Mouse (Mus musculus) CH12.LX (cell line): ENCODE results near the gene Eif1. TPM values are rescaled to one million over a fixed set of nuclear protein-coding genes. Genes with fewer than 3 reads are reported as not detected.

Experiments used
- DNase-seq: peaks from one replicate; pipeline ENCODE4 v3.0.0-alpha.2; 2013; ENCODE audit errors: extremely low read depth
- H3K27ac ChIP-seq: 2 replicates; pipeline ENCODE4 v1.5.1; 2012; ENCODE audit warnings: low read depth, mild to moderate bottlenecking, control low read depth, moderate library complexity; ENCODE audit not compliant: insufficient read depth
- H3K27me3 ChIP-seq: replicated peaks from 2 replicates; pipeline ENCODE3; 2012; ENCODE audit warnings: inconsistent platforms
- H3K36me3 ChIP-seq, 2 experiments: replicated peaks in 1 of 2; 2 replicates each; pipeline versions ENCODE3 to v1.6.1; 2012; ENCODE audit warnings: inconsistent platforms in 1 of 2, low read length in 1 of 2, mild to moderate bottlenecking in 1 of 2, mixed read lengths in 1 of 2, moderate library complexity in 1 of 2; ENCODE audit not compliant: control insufficient read depth in 1 of 2, insufficient read depth in 1 of 2
- H3K4me1 ChIP-seq, 2 experiments: 2 replicates each; pipeline ENCODE4 v1.6.1; 2012; ENCODE audit warnings: inconsistent platforms in 1 of 2, moderate library complexity in 1 of 2; ENCODE audit not compliant: insufficient read depth in 2 of 2, control insufficient read depth in 1 of 2
- H3K4me2 ChIP-seq: 2 replicates; pipeline ENCODE4 v1.6.1; 2012; ENCODE audit warnings: low read depth, mild to moderate bottlenecking, control low read depth; ENCODE audit not compliant: poor library complexity, insufficient read depth, severe bottlenecking
- H3K4me3 ChIP-seq, 3 experiments: fragments of 150-350 bp in 1 of 3; sonication (generic) in 1 of 3; replicated peaks in 1 of 3; 2 replicates each; pipeline versions ENCODE3 to v1.5.1; 2011 to 2012; ENCODE audit warnings: low read depth in 2 of 3, low read length in 2 of 3, mild to moderate bottlenecking in 2 of 3, moderate library complexity in 2 of 3, control low read depth in 1 of 3, improper control_type of control experiment in 1 of 3, inconsistent platforms in 1 of 3, mixed read lengths in 1 of 3; ENCODE audit not compliant: poor library complexity in 1 of 3
- H3K79me2 ChIP-seq: replicated peaks from 2 replicates; pipeline ENCODE4 v1.6.1; 2012; ENCODE audit warnings: mild to moderate bottlenecking, moderate library complexity; ENCODE audit not compliant: control insufficient read depth, poor library complexity, insufficient read depth, severe bottlenecking; ENCODE audit errors: extremely low read depth
- H3K9ac ChIP-seq: 2 replicates; pipeline ENCODE4 v1.6.1; 2012; ENCODE audit warnings: low read depth, mild to moderate bottlenecking, control low read depth, moderate library complexity; ENCODE audit not compliant: insufficient read depth
- H3K9me3 ChIP-seq: replicated peaks from 2 replicates; pipeline ENCODE3; 2012; ENCODE audit warnings: low read length, inconsistent platforms, mixed read lengths
- CHD1 ChIP-seq: IDR thresholded peaks from 2 replicates; pipeline ENCODE4 v1.6.1; 2012; ENCODE audit warnings: low read depth, low read length, improper control_type of control experiment, inconsistent platforms
- CTCF ChIP-seq, 2 experiments: IDR thresholded peaks in 1 of 2; conservative IDR thresholded peaks in 1 of 2; 2 replicates each; pipeline ENCODE4 v1.5.1; 2011 to 2012; ENCODE audit warnings: low read depth in 2 of 2, low read length in 2 of 2, improper control_type of control experiment in 1 of 2, inconsistent platforms in 1 of 2, mild to moderate bottlenecking in 1 of 2, moderate library complexity in 1 of 2
- ETS1 ChIP-seq: conservative IDR thresholded peaks from 2 replicates; pipeline ENCODE4 v1.6.1; 2012; ENCODE audit warnings: low read depth, mild to moderate bottlenecking, inconsistent platforms, low read length, improper control_type of control experiment, moderate library complexity
- GABPA ChIP-seq: IDR thresholded peaks from 2 replicates; pipeline ENCODE4 v1.6.1; 2012; ENCODE audit warnings: low read depth, low read length, improper control_type of control experiment, inconsistent platforms; ENCODE audit not compliant: insufficient replicate concordance
- HCFC1 ChIP-seq: IDR thresholded peaks from 2 replicates; pipeline ENCODE4 v1.6.1; 2012; ENCODE audit warnings: low read depth, mild to moderate bottlenecking, inconsistent platforms, low read length, improper control_type of control experiment
- IRF4 ChIP-seq: IDR thresholded peaks from 2 replicates; pipeline ENCODE4 v1.6.1; 2014; ENCODE audit warnings: low read depth, mild to moderate bottlenecking, inconsistent platforms, low read length, improper control_type of control experiment
- JUND ChIP-seq: conservative IDR thresholded peaks from 2 replicates; pipeline ENCODE4 v1.6.1; 2011; ENCODE audit warnings: low read depth, low read length, improper control_type of control experiment
- MAZ ChIP-seq: IDR thresholded peaks from 2 replicates; pipeline ENCODE4 v1.6.1; 2012; ENCODE audit warnings: low read depth, mild to moderate bottlenecking, inconsistent platforms, low read length, improper control_type of control experiment, moderate library complexity
- MXI1 ChIP-seq: IDR thresholded peaks from 2 replicates; pipeline ENCODE4 v1.6.1; 2011; ENCODE audit warnings: mild to moderate bottlenecking, low read depth, low read length, improper control_type of control experiment
- NELFE ChIP-seq: IDR thresholded peaks from 2 replicates; pipeline ENCODE4 v1.6.1; 2011; ENCODE audit warnings: low read depth, low read length, improper control_type of control experiment
- NRF1 ChIP-seq: IDR thresholded peaks from 2 replicates; pipeline ENCODE4 v1.6.1; 2014; ENCODE audit warnings: low read depth, mild to moderate bottlenecking, inconsistent platforms, low read length, improper control_type of control experiment, moderate library complexity
- PAX5 ChIP-seq: IDR thresholded peaks from 2 replicates; pipeline ENCODE4 v1.6.1; 2012; ENCODE audit warnings: low read length, inconsistent platforms, mixed read lengths
- POLR2A ChIP-seq: IDR thresholded peaks from 2 replicates; pipeline ENCODE4 v1.6.1; 2011; ENCODE audit warnings: low read depth, mild to moderate bottlenecking, improper control_type of control experiment, low read length
- SMC3 ChIP-seq: IDR thresholded peaks from 2 replicates; pipeline ENCODE4 v1.6.1; 2011; ENCODE audit warnings: low read depth, low read length, improper control_type of control experiment
- TBP ChIP-seq: conservative IDR thresholded peaks from 2 replicates; pipeline ENCODE4 v1.6.1; 2011; ENCODE audit warnings: low read depth, low read length, improper control_type of control experiment
- TCF12 ChIP-seq: IDR thresholded peaks from 2 replicates; pipeline ENCODE4 v1.6.1; 2014; ENCODE audit warnings: low read depth, mild to moderate bottlenecking, inconsistent platforms, low read length, improper control_type of control experiment
- ZC3H11A ChIP-seq: IDR thresholded peaks from 2 replicates; pipeline ENCODE4 v1.6.1; 2012; ENCODE audit warnings: low read depth, mild to moderate bottlenecking, inconsistent platforms, low read length, improper control_type of control experiment
- ZMIZ1 ChIP-seq: IDR thresholded peaks from 2 replicates; pipeline ENCODE4 v1.6.1; 2012; ENCODE audit warnings: low read depth, mild to moderate bottlenecking, inconsistent platforms, low read length, improper control_type of control experiment
- dilution Hi-C: fragments of 300-500 bp; cut with MboI; formaldehyde crosslinking; loops from 2 replicates; pipeline ENCODE4 v1.14.3; 2020; ENCODE audit warnings: low sequenced_read_pairs; ENCODE audit not compliant: extremely low pct_unique_long_range_greater_than_20kb, extremely low pct_ligation_motif_present
- in situ Hi-C: fragments of 300-500 bp; cut with MboI; formaldehyde crosslinking; loops from 3 replicates; pipeline ENCODE4 v1.14.3; 2019; ENCODE audit warnings: low sequenced_read_pairs, low pct_ligation_motif_present, low pct_unique_long_range_greater_than_20kb, mixed read lengths
- polyA plus RNA-seq: library from polyadenylated mRNA; unstranded; fragments of >175 nt; gene quantifications from 2 replicates; pipeline ENCODE4 v1.2.1, GENCODE M21; 2012; ENCODE audit warnings: low read depth; ENCODE audit not compliant: insufficient read length
- total RNA-seq, 2 experiments: library from RNA; depleted of rRNA; stranded (reverse); fragments of 300-350 nt in 1 of 2; fragments of >200 nt in 1 of 2; gene quantifications; 2 replicates each; pipeline ENCODE4 v1.2.3; 2012 to 2014

The Eif1 gene
- total and polyA plus RNA-seq, 3 experiments: 249 to 989 (median 406) TPM

DNA sequence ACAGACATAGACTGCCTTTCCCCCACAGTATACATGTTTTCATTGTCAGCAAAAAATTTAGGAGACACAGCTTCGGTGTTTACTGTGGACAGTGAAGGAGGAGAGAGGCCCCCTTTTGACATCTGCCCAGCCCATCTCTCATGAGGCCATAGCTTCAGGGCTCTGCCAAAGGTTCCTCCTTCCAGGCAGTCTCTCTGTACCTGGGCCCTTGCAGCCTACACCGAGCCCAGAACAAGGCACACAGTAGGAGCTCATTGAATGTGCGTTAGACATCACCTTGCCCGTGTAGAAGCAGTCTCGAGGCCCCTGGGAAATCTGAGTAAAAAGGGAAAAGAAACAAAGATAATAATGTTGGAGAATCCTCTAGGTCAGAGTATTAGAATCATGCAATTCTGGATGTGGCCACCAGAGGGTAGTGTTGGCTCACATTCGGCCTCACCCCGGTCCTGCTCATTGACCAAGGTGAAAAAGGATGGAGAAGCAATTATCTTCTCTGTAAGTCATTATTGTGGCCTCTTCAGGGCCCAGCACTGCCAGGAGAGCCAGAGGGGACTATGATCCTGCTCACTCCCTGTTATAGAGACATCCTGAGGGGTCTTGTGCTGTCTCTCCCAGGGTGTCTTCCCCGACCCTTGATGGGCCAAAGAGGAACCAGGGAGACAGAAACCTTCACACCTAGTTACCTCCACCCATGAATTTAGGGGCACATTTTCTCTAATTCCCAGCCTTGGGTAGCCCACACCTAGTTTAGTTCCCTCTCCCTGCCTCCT, 42.7 kb downstream of the Eif1 start:
- Histone ChIP-seq H3K4me1 (peaks cover 8 to 12% of the 10 kb centered on the region in 2 experiments), H3K27me3 (peaks cover 59% of the 10 kb centered on the region), H3K4me2 (no peak overlapping the region), H3K36me3 (no peaks in the 10 kb centered on the region), H3K9me3 (no peaks in the 10 kb centered on the region), H3K79me2 (no peaks in the 10 kb centered on the region), H3K4me3 (no peak overlapping the region), H3K27ac (no peak overlapping the region), H3K9ac (no peak overlapping the region)
- in situ Hi-C loops: loop anchor here (5.0 kb wide), 3 partner anchors 45 to 335 kb away; no protein-coding TSS in a partner anchor
- dilution Hi-C loops: no loop called here
- TF ChIP-seq MXI1 (peak; percentile 26; the same call in 1 of the 2 replicates), NELFE (peak; percentile 58; the same call in 1 of the 2 replicates), NRF1 (peak; percentile 42; the same call in 1 of the 2 replicates), IRF4 (peak; percentile 55; the same call in 1 of the 2 replicates), HCFC1 (no peak), ZC3H11A (peak; percentile 87), SMC3 (peak; percentile 89), CTCF (conservative IDR thresholded peaks at IDR 0.05 in 1 of 2, IDR thresholded peaks at IDR 0.05 in 1 of 2; ENCODE audit: low read depth in 2 of 2, low read length in 2 of 2) (peak; percentile 97 to 99), TCF12 (0 out of 2 replicates have a peak, but pooled peaks have one; percentile 21), ETS1 (no peak), PAX5 (no peak), JUND (peak; percentile 31; the same call in 1 of the 2 replicates)
- peak; percentile 73 for DNase-seq

DNA sequence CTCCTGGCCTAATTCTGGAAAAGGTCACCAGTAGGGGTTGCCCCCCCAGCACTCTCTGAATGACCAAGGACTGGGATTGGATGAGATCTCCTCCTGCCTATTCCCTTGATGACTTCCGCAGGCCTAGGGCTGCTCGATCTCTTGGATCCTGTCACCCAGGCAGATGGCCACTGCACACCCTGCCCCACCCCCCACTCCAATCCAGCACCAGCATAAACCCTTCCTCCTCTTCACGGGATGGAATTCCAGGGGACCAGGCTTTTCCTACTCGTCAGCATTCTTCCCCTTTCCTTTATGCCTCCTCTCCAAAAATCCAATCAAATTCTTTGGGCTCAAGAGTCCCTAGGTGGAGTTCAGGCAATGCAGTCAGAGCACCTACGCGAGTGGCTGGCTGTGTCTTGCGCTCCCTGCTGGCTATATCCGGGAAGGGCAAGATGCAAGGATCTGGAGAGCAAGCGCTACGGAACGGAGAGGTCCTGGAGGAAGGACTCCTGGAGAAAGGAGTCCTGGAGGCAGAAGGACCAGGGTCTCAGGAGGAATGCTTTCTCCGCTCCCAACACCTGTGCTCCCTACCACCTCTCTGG, 43.4 kb downstream of the Eif1 start:
- dilution Hi-C loops (no loop called here), in situ Hi-C loops (loop anchor here (5.0 kb wide), 3 partner anchors 44 to 334 kb away; no protein-coding TSS in a partner anchor)
- no peak overlapping the region for H3K4me3 ChIP-seq
- no peaks in the 10 kb centered on the region for H3K36me3 ChIP-seq
- H3K27me3 ChIP-seq: peaks cover 59% of the 10 kb centered on the region
- no peaks in the 10 kb centered on the region for H3K79me2 ChIP-seq
- DNase-seq: peak; percentile 38
- no peak overlapping the region for H3K27ac ChIP-seq
- no peak overlapping the region for H3K9ac ChIP-seq
- no peak overlapping the region for H3K4me2 ChIP-seq
- TF ChIP-seq GABPA (no peak), SMC3 (peak; percentile 24), TCF12 (0 out of 2 replicates have a peak, but pooled peaks have one; percentile 10), ETS1 (no peak), CTCF (conservative IDR thresholded peaks at IDR 0.05 in 1 of 2, IDR thresholded peaks at IDR 0.05 in 1 of 2; ENCODE audit: low read depth in 2 of 2, low read length in 2 of 2) (peak; percentile 16 to 82; a peak in 2 of 4 replicates), TBP (no peak), CHD1 (no peak), POLR2A (no peak), ZMIZ1 (no peak), MAZ (0 out of 2 replicates have a peak, but pooled peaks have one; percentile 26)
- H3K4me1 ChIP-seq: peaks cover 7 to 12% of the 10 kb centered on the region in 2 experiments
- H3K9me3 ChIP-seq: no peaks in the 10 kb centered on the region
